Mouse (Mus musculus) left cerebral cortex, postnatal 36 days (tissue): Measurements from ENCODE around the gene Txnrd2. TPM values are rescaled to one million over a fixed set of nuclear protein-coding genes. Genes with fewer than 3 reads are reported as not detected.

Source experiments
- DNase-seq, 2 experiments: peaks; one replicate each; pipeline ENCODE4 v3.0.0; 2021 to 2022; ENCODE audit warnings: low spot score in 2 of 2, mixed read lengths in 1 of 2
- intact Hi-C: fragments of 180-260 bp; cut with DNase I; formaldehyde crosslinking; loops from one replicate; pipeline ENCODE4 v1.15.1; 2025
- total RNA-seq, 2 experiments: library from RNA; stranded (reverse); gene quantifications; 2 replicates each; pipeline ENCODE4 v1.2.3; 2021

Gene Txnrd2
- 10 to 100 TPM; 21.7 TPM for total RNA-seq

DNA sequence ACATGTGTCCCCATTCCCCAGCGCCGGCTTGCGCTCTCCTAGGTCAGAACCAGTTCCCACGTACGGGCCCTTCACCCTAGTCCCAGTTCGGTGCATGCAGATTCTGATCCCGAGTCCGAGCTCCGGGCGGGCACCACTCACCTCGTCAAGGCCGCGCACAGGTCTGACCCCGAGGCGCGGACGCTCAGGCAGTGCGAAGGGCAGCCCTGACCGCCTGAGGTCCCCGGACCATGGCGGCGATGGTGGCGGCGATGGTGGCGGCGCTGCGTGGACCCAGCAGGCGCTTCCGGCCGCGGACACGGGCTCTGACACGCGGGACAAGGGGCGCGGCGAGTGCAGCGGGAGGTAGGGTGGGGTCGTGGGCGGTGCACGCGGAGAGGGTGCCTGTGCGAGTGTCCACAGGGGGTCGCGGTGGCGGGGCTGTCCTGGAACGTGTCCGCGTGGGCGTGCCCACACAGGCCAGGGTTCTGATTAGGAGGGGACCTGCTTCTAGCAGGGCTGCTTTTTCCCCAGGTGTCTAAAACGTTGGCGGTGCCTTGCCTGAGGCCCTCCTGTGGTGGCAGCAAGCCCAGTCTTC is at the start of gene Txnrd2:
Gene Txnrd2 (plus strand): TSS at position 170 of the 577 bp plus-strand sequence.
- DNase-seq: peak; percentile 78 to 82
- intact Hi-C loops: no loop called here

DNA sequence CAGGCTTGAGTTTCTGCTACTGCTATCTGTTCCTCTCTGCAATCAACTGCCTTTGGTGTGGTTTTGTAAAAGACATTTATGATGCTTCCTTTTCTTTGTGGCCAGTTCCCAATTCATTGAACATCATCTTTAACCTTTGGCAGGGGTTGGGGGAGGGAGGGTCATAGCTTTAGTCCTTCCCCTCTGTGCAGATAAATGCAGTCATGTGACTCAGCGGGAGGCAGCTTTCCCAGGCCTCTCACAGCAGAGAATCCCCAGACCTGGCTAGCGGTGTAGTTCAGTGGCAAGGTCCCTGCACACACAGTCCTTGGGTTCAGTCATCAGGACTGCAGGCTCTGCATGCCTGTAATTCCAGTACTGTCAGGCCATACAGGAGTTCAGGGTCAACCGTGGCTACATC is 49.0 kb upstream of the Txnrd2 start:
- intact Hi-C loops: no loop called here
- no peak for DNase-seq

GRCm38 (mm10) chr16:18378489-18378888 is 47.7 kb upstream of the Txnrd2 start:
- intact Hi-C loops: no loop called here
- no peak for DNase-seq

DNA sequence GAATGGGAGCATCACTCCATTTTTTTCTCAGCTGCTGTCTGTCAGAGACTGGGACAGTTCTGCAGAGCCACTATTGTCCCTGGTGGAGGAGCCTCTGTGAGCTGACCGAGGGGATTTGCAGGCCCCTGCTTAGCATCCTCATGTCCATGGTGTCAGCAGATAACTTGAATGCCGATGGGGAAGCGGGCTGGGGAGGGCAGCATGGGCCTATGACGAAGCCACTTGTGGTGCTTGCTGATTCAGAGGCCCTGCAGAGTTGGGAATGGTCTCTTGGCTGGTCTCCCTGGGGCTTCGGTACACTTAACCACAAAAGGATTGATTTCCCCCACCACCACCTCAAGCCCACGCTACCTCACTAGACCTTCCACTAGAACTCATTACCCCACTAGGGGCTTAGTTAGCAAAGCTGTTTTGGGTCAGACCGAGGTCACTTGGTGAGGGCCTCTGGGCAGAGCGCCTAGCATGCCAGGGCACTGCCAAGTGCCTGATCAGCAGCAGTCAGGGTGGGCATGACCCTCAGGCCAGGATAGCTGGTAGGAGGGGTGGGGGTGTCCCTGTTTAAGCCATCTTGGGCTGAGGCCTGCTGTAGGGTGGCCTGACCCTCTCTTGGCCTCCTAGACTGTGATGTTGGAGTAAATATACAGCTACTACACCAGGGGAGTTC is 46.7 kb upstream of the Txnrd2 start:
- intact Hi-C loops: no loop called here
- DNase-seq: no peak

DNA sequence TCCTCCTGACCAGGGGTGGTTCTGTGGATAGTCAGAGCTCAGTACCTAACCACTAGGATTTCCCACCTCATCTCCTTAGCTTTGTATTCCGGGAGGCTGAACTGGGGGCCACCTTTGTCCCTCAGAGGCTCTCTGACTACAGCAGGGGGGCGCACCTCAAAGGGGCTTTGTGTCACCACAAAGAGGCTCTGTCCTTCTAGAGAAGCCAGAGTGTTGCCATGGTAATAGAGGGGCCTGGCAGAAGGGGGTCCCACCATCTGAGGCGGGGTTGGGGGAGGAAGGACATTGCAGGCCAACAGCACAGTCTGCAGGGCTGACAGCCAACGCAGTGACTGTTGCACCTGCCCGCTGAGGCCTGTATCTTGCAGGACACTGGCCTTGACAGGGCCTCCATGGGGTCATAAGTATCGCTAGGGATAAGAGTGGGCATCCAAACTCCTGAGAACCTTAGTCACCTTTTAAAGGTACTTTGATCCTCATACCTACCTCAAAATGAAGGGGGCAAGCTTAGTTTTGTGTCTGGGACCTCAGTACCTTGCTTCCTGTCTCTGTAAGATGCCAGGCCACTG is 45.6 kb upstream of the Txnrd2 start:
- DNase-seq: no peak
- intact Hi-C loops: no loop called here

DNA sequence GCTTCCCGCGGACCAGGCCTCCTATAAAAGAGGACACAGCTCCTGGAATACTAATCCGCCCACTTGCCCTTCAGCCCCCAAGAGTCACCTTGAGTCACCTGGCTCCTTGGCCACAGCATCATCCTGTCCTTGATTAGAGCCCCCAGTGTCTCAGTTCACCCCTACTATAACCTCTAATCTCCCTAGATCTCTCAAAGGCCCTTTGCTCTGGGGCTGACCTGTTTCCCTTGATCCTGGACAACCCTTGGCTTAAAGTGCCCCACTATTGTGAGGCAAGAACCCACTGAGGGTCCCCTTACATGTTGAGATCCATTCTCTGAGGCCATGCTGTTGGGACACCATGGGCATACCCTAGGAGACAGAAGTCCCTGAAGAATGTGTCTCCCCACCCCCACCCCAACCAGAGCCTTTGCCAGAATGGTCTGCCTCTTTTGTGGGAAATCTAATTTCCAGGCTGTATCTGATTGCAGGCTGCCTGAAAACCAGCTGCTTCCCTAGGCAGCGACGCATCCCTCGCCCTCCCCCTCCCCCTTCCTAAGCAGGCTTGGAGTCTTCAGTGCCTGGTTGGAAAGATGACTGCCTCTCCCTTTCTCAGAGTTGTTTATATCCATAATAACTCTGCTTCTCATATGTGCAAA is 44.4 kb upstream of the Txnrd2 start:
- intact Hi-C loops: no loop called here
- no peak for DNase-seq

DNA sequence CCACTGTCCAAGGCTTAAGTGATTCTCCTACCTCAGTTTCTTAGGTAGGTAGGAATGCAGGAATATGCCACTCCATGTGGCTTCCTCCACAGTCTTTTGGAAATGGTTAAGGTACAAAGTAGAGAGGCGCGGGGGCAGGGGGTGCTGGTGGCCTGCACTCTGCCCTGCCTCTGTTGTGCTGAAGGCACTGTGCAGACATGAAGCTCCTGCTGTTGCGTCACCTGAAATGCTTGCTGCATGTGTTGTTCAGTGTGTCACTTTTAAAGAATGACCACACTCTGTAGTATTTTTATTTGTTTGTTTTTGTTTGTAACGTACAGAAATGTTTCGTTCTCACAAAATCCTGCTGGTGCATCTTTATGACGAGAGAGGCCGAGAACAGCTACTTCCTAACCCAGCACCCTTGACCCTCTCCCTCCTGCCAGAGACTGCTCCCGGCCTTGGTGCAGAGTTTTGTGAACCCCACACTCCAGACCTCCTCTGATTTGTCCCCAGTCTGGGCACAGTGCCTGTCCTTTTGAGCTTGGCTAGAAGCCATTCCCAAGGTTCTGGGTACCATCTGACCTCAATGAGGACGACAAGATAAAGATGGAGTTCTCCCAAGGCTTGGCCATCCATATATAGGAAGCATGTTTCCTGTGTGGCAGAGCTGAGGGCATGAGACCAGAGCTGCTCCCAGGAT is 43.0 kb upstream of the Txnrd2 start:
- intact Hi-C loops: no loop called here
- DNase-seq: no peak

- intact Hi-C loops: no loop called here
Measured at GRCm38 (mm10) chr16:18383756-18384155, 42.4 kb upstream of the Txnrd2 start.

DNA sequence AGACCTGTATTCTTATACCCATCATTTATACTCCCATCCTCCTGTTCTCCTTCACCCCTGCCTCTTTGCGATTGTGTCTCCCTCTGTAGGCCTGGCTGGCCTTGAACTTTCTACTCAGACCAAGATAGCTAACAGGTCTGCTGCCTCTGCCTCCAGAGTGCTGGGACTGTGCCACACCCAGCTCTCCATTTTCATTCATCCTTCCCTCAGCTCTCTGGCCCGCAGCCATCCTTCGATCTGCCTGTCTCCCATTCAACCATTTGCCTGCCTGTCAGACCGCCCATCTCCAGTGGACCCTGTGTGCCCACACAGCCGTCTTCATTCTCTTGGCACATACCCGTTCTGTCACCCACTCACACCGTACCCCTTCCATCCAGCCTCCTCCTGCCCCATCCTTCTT is 42.0 kb upstream of the Txnrd2 start:
- no peak for DNase-seq
- intact Hi-C loops: no loop called here

More at GRCm38 (mm10) chr16:18383756-18384155, 42.4 kb upstream of the Txnrd2 start:
- no peak for DNase-seq

- intact Hi-C loops: no loop called here
- no peak for DNase-seq
Measured at GRCm38 (mm10) chr16:18384659-18385058, 41.5 kb upstream of the Txnrd2 start.

DNA sequence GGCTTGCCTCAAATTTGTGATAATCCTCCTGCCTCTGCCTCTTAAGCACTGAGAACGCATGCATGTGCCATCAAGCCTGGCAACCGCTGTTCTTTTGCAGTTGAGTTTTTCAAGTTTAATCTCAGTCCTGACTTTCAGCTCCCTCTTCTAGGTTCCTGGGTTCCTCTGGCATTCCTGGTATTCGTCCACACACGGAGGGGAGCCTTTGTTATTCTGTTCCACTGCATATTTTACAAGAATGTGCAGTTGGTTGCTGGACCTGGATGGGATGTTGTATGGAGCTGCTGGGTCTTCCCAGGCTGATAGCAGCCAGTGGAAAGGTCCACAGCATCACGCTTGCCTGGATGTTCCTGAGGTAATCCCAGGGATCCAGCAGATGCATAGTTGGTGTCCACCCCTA is 40.8 kb upstream of the Txnrd2 start:
- intact Hi-C loops: no loop called here
- no peak for DNase-seq

DNA sequence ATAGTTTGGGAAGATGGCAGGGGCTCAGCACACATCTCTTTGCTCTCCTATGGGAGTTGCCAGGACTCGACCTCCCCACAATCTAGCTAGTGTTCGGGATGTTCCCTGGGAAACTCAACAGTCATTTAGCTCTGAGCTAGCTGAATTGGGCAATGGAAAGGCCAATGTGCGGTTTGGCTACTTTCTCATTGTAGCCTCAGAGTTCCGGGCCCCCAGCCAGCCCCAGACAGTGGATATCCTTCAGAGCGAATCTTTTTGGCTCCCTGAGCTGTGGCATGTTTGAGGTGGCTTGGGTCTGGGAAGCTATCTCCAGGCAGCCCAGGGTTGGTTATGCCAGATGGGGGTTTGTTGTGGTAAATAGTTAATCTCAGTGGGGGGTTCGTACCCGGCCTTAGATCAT is 39.7 kb upstream of the Txnrd2 start:
- DNase-seq: no peak
- intact Hi-C loops: no loop called here

- DNase-seq: no peak
- intact Hi-C loops: no loop called here
Measured at GRCm38 (mm10) chr16:18386972-18387371, 39.2 kb upstream of the Txnrd2 start.

GRCm38 (mm10) chr16:18387704-18388582 is 38.2 kb upstream of the Txnrd2 start:
- no peak for DNase-seq
- intact Hi-C loops: no loop called here

DNA sequence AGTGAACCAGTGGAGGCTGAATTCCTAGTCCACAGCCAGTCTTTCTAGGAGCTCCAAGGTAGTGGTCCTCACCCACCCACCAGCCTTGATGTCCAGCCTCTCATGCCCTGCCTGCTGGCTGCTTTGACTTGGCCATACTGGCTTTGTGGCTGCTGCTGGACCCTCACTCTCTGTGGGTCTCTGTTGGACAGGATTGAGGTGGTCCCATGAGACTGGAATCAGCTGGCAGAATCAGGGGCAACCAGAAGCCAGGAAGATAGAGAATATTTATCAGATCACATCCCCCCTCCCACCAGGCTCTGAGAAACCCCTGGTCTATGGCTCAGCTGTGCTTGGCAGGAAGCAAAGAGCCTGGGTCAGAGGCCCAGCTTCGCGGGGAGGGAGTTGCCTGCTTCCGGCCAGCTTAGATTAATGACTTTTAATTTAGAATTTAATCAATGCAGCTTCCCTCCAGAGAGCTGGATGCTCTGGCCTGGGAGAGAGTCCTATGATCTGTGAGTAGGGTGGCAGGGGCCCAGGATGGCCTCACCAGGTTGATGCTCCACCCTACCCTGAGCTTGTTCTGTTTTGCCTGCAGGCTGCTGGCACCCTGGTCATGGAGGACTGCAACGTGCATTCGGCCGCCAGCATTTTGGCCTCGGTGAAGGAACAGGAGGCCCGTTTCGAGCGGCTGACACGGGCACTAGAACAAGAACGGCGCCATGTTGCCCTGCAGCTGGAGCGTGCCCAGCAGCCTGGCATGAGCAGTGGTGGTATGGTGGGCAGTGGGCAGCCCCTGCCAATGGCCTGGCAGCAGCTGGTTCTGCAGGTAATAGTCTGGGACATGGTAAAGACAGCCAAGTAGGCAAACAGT is 37.4 kb upstream of the Txnrd2 start:
- no peak for DNase-seq
- intact Hi-C loops: no loop called here

GRCm38 (mm10) chr16:18390399-18390798 is 35.8 kb upstream of the Txnrd2 start:
- intact Hi-C loops: loop anchor here (5.0 kb wide), 1 partner anchor 43 kb away; the partner anchor contains the start of genes Arvcf and Tango2
- no peak for DNase-seq

DNA sequence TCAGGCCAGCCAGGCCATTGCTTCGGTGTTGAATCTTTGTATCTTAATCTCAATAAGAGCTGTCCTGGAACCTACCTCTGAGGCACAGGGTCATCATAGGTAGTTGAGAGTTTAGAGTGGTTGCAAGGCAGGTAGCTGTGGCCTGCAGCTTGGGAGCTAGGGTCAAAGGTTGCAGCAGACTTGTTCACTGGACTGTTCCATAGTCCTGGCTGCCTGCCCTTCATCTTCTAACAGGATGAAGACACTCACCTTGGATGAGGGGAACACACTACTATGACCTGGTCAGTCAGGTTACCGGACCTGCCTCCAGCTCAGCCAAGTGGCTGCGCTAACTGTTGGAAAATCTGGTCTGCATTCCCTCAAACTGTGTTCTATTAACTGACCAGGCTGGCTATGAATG is 35.1 kb upstream of the Txnrd2 start:
- intact Hi-C loops: loop anchor here (5.0 kb wide), 1 partner anchor 44 kb away; the partner anchor contains the start of genes Arvcf and Tango2
- no peak for DNase-seq

DNA sequence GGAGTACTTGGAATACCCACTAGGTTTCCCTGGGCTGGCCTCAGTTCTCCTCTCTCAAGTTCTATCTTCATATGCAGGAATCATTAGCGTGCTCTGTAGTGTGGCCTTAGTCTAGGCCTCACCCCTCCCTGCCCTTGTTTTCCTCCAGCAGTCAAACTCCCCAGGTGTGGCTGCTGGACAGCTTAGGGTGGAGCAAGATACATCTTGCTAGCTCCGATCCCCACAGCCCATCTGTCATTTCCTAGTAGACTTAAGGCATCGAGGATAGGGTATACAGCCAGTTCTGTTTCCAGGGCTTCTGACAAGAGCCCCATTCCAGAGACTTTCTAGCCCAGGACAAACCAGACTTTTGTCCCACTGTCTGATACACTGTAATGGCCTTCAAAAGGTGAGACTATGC is 34.5 kb upstream of the Txnrd2 start:
- intact Hi-C loops: loop anchor here (5.0 kb wide), 1 partner anchor 44 kb away; the partner anchor contains the start of genes Arvcf and Tango2
- no peak for DNase-seq
